Mouse (Mus musculus) small intestine, adult 2 months (tissue): ENCODE results near the gene Vmn1r56. TPM values are rescaled to one million over a fixed set of nuclear protein-coding genes. Genes with fewer than 3 reads are reported as not detected.
"Not testable (repeated sequence)": the region's sequence is repeated elsewhere in the genome, so short reads cannot be mapped to it uniquely, and the experiment has no call there.

ENCODE experiments used
- H3K27ac ChIP-seq: fragments of 200-500 bp; 2 replicates; pipeline ENCODE4 v1.5.1; 2012; ENCODE audit warnings: low read depth, low read length, control low read depth, inconsistent platforms; ENCODE audit not compliant: insufficient read depth
- H3K27me3 ChIP-seq: fragments of 200-500 bp; 2 replicates; pipeline ENCODE4 v1.6.1; 2012; ENCODE audit warnings: mild to moderate bottlenecking, moderate library complexity, low read length, inconsistent platforms; ENCODE audit not compliant: control insufficient read depth, insufficient read depth
- H3K36me3 ChIP-seq: fragments of 200-500 bp; 2 replicates; pipeline ENCODE4 v1.6.1; 2012; ENCODE audit warnings: mild to moderate bottlenecking, low read length, control low read depth, inconsistent platforms; ENCODE audit not compliant: control insufficient read depth, insufficient read depth
- H3K4me1 ChIP-seq: fragments of 200-500 bp; 2 replicates; pipeline ENCODE4 v1.6.1; 2012; ENCODE audit warnings: low read length, inconsistent platforms, mixed read lengths; ENCODE audit not compliant: control insufficient read depth, insufficient read depth, insufficient read length
- H3K4me3 ChIP-seq: fragments of 200-500 bp; 2 replicates; pipeline ENCODE4 v1.5.1; 2012; ENCODE audit warnings: low read depth, mild to moderate bottlenecking, control low read depth, inconsistent platforms, low read length, moderate library complexity
- WGBS: fragments of 180-500 bp; shearing (Covaris S2); methylation state at CpG from one replicate; pipeline ENCODE4 v1.1.7; 2018; 5-methylcytosine and 5-hydroxymethylcytosine counted together
- polyA plus RNA-seq: library from polyadenylated mRNA; depleted of rRNA; stranded (reverse); fragments of >200 nt; gene quantifications from 2 replicates; pipeline ENCODE4 v1.2.3, GENCODE M21; 2012; rRNA removed

Gene Vmn1r56
- not detected in 2 replicates for polyA plus RNA-seq

GRCm38 (mm10) chr7:5196647-5197046 is at the start of gene Vmn1r56:
Vmn1r56 (minus strand) TSS chr7:5196747.
- H3K36me3 ChIP-seq, H3K27me3 ChIP-seq, H3K4me1 ChIP-seq, H3K4me3 ChIP-seq, H3K27ac ChIP-seq: not testable (repeated sequence)

- not testable (repeated sequence) for H3K36me3 ChIP-seq, H3K4me1 ChIP-seq, H3K27me3 ChIP-seq, H3K4me3 ChIP-seq, H3K27ac ChIP-seq
- 56% methylated on average over 1 of the region's 1 CpGs for WGBS
Observed at GRCm38 (mm10) chr7:5218193-5218592, 21.6 kb upstream of the Vmn1r56 start, which contains the start of gene Vmn1r57. Vmn1r57 (plus strand) TSS chr7:5218493.

- not testable (repeated sequence) for H3K27me3 ChIP-seq, H3K4me3 ChIP-seq, H3K27ac ChIP-seq, H3K36me3 ChIP-seq, H3K4me1 ChIP-seq
Observed at GRCm38 (mm10) chr7:5149570-5149969, 47.0 kb downstream of the Vmn1r56 start, which contains the start of gene Vmn1r55. Vmn1r55 (minus strand) TSS chr7:5149670.

Other genes with a start within 250 kb of the Vmn1r56 start
- gene Sbk2, start 232.3 kb downstream of the Vmn1r56 start, polyA plus RNA-seq, result 0.06 and 0.11 TPM in 2 replicates
- gene Sbk3, start 225.6 kb downstream of the Vmn1r56 start, polyA plus RNA-seq, result not detected in 2 replicates
- gene Zfp579, start 200.6 kb downstream of the Vmn1r56 start, polyA plus RNA-seq, result 24.7 and 52.4 TPM in 2 replicates
- gene Zfp524, start 182.3 kb downstream of the Vmn1r56 start, polyA plus RNA-seq, result 25.2 and 51.0 TPM in 2 replicates
- 14.5 and 31.4 TPM in 2 replicates for gene Fiz1, start 182.1 kb downstream of the Vmn1r56 start, polyA plus RNA-seq
- 0.35 TPM in 1 of 2 replicates, not detected in the other for gene Gm44973, start 181.3 kb downstream of the Vmn1r56 start, polyA plus RNA-seq
- gene Zfp865, start 176.4 kb downstream of the Vmn1r56 start, polyA plus RNA-seq, result 20.0 and 37.3 TPM in 2 replicates
- 0.76 and 0.81 TPM in 2 replicates for gene Ccdc106, start 176.2 kb downstream of the Vmn1r56 start, polyA plus RNA-seq
- gene 4632433K11Rik, start 162.6 kb downstream of the Vmn1r56 start, polyA plus RNA-seq, result not detected in 2 replicates
- 3.2 and 7.7 TPM in 2 replicates for gene Zfp784, start 158.3 kb downstream of the Vmn1r56 start, polyA plus RNA-seq
- gene Zfp580, start 145.2 kb downstream of the Vmn1r56 start, polyA plus RNA-seq, result 12.2 and 17.6 TPM in 2 replicates
- 76.6 and 150 TPM in 2 replicates for gene U2af2, start 134.6 kb downstream of the Vmn1r56 start, polyA plus RNA-seq
- 240 and 483 TPM in 2 replicates for gene Epn1, start 116.5 kb downstream of the Vmn1r56 start, polyA plus RNA-seq
- gene Rfpl4, start 79.8 kb downstream of the Vmn1r56 start, polyA plus RNA-seq, result not detected in 2 replicates
- gene Rasl2-9, start 70.8 kb downstream of the Vmn1r56 start, polyA plus RNA-seq, result 0.09 and 0.43 TPM in 2 replicates
- gene Vmn1r55, start 47.1 kb downstream of the Vmn1r56 start, polyA plus RNA-seq, result not detected in 2 replicates
- not detected in 2 replicates for gene Vmn1r57, start 21.7 kb upstream of the Vmn1r56 start, polyA plus RNA-seq
- gene Gm5065, start 153.8 kb upstream of the Vmn1r56 start, polyA plus RNA-seq, result not detected in 2 replicates
- not detected in 2 replicates for gene Nlrp2, start 154.3 kb upstream of the Vmn1r56 start, polyA plus RNA-seq
- gene Vmn1r58, start 216.6 kb upstream of the Vmn1r56 start, polyA plus RNA-seq, result not detected in 2 replicates